Mouse (Mus musculus): Measurements from ENCODE around the gene Kirrel.

Kirrel gene

DNA sequence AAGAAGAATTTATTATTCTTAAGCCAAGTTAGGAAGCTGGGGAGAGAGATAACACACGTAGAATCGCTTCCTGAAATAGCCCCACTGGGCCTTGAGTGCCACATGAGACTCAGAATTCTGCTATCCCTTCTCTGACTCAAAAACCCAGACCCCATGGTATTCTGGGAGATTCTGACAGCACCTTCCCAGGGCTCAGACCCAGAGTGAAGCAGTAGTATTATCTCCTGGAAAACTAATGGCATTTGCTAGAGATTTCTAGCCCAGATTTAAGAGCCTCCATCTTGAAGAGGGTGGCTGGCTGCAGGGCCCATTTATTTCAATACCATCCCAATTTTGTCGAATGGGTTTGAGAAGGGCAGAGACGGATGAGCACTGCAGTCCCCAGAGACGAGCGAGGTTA lies 6.9 kb downstream of the Kirrel start:
- in situ Hi-C loops (cut with MboI, MseI) = no loop called here

GRCm38 (mm10) chr3:87165291-87165881 lies 9.2 kb downstream of the Kirrel start:
- in situ Hi-C loops (cut with MboI, MseI) = no loop called here

GRCm38 (mm10) chr3:87164099-87164815 lies 10.3 kb downstream of the Kirrel start:
- in situ Hi-C loops (cut with MboI, MseI) = no loop called here

GRCm38 (mm10) chr3:87163116-87163515 lies 11.4 kb downstream of the Kirrel start:
- in situ Hi-C loops (cut with MboI, MseI) = no loop called here

DNA sequence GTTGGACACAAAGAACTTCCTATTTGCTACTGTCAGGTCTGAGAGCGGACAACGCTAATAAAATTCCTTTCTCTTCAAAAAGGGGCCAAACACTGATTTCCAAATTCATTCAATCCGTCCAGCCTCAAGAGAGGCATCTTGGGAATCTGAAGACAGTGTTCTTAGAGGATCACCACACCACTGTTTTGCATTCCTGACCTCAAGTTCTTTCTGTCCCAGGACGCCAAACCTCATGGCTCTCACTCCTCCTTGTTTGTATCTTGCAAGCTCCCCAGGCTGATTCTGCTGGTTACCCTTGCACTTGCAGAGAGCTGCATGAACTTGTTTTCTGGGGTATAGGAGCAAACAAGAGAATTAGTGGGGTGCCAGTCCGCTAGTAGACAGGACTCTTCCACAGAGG lies 12.2 kb downstream of the Kirrel start:
- in situ Hi-C loops (cut with MboI, MseI) = no loop called here

DNA sequence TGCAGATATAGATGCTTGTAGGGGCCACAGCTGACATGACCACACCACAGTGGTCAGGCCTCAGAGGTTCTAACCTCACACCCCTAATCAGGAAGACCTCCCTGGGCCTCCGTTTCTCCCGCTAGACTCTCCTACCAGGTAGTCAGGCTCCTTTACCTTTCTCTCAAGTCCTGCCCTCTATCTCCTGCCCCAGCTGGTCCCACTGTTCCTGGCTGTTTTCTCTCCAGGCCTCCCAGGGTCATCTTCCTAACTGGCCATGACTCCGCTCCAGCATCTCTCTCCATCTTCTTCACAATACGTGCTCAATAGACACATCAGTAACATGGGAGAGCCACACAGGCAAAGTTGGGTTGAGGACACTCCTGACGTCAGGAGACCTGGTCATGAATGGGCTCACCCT lies 12.9 kb downstream of the Kirrel start:
- in situ Hi-C loops (cut with MboI, MseI) = no loop called here

- in situ Hi-C loops (cut with MboI, MseI) = no loop called here
These were observed 13.6 kb downstream of the Kirrel start for GRCm38 (mm10) chr3:87160819-87161509.

GRCm38 (mm10) chr3:87159190-87159589 lies 15.4 kb downstream of the Kirrel start:
- in situ Hi-C loops (cut with MboI, MseI) = loop anchor here in 1 of 2 experiments (10.0 kb wide), 1 partner anchor 1066 kb away; no protein-coding TSS in a partner anchor

GRCm38 (mm10) chr3:87157767-87158291 lies 16.7 kb downstream of the Kirrel start:
- in situ Hi-C loops (cut with MboI, MseI) = loop anchor here in 1 of 2 experiments (10.0 kb wide), 1 partner anchor 1067 kb away; no protein-coding TSS in a partner anchor

- in situ Hi-C loops (cut with MboI, MseI) = loop anchor here in 1 of 2 experiments (10.0 kb wide), 1 partner anchor 1068 kb away; no protein-coding TSS in a partner anchor
These were observed 17.2 kb downstream of the Kirrel start for GRCm38 (mm10) chr3:87157297-87157696.

DNA sequence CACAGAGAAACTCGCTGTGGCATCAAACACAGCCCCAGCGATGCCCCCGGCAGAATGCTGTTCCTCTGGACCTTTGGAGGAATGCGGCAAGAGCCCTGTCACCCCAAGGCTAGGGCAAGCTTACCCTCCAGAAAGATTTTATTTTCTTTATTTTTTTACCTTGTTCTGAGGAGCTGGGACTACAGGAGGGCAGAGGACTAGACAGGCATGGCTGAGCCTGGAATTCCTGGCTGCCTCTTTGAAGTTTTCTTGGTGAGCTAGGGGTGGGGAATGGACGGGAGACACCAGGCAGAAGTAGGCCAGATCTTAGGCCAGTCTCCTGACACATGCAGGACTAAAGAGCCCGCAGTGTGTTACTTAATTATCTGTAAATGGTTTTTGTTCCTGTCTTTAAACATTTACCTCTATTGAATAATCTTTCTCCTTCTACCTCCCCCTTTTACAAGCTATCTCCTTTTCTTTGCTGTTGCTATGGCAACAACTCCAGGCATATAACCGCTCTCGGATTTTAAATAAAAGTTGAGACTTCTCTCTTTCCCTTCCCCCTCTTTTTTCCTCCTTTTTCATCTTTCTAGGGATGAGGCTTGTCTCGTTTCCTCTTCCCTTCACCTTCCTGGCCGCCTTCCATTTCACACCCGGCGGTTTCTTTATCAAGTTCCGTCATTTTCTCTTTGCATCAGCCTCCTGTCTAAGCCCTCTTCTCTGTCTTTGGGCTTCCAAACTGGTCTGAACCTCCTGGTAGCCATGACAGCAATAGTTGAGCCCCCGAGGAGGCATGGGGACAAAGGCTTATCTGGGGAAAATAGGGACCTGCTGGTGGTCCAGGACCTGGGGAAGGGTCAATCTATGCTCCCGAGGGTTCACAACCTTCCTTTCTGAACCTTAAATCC lies 19.9 kb downstream of the Kirrel start:
- in situ Hi-C loops (cut with MboI, MseI) = loop anchor here in 1 of 2 experiments (10.0 kb wide), 1 partner anchor 1070 kb away; no protein-coding TSS in a partner anchor

GRCm38 (mm10) chr3:87153038-87153437 lies 21.5 kb downstream of the Kirrel start:
- in situ Hi-C loops (cut with MboI, MseI) = loop anchor here in 1 of 2 experiments (10.0 kb wide), 1 partner anchor 1072 kb away; no protein-coding TSS in a partner anchor

DNA sequence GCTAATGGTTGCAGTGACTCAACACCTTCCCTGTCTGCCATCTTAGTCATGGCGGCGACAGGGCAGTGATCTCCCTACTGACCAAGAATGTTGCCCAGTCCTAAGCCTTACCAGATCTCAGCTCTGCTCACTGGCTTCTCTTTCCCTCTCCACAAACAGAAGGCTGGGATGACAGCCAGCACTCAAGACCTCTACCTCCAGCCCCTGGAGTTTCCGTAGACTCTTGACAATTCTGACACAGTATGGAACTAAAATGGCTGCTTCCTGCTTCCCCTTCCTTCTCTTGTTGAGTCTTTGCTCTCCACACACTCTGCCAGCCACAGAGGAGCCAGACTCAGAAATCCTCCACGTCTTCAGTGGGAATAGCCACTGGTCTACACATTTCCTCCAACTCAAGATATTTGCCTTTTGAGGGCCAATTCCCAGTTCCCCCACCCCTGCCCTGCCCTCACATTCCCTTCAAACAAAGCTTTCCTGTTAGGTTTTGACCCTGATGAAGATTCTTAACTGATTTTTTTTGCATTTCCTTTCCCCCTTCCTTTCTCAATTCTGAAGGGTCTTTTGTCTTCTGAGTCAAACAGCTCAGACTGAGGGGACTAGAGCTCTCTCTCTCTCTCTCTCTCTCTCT lies 22.3 kb downstream of the Kirrel start:
- in situ Hi-C loops (cut with MboI, MseI) = loop anchor here in 1 of 2 experiments (10.0 kb wide), 1 partner anchor 1073 kb away; no protein-coding TSS in a partner anchor

DNA sequence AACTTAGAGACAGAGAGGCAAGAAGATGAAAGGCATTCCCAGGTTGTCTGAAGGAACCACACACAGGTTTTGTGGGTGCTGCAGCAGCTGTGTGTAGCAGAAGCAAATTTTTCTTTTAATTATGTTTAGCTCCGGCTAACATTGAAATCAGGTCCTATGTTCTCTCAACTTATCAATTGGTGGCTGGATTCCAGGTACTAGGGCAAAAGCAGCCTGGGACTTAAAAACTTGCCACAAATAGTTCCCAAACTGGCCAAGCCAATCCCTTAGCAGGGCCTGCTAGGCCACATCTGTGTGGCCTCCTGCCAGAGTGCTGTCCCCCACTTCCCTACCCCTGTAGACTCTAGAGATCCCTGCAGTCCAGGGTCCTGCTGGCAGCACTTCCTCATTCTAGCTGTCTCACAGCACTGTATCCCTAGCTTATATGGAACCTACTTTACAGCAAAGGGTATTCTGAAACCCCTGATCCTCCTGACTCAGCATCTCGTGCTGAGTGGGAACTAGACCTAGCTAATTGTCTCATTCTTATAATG lies 23.2 kb downstream of the Kirrel start:
- in situ Hi-C loops (cut with MboI, MseI) = loop anchor here in 1 of 2 experiments (10.0 kb wide), 1 partner anchor 1073 kb away; no protein-coding TSS in a partner anchor

- in situ Hi-C loops (cut with MboI, MseI) = loop anchor here in 1 of 2 experiments (10.0 kb wide), 1 partner anchor 1074 kb away; no protein-coding TSS in a partner anchor
These were observed 23.8 kb downstream of the Kirrel start for GRCm38 (mm10) chr3:87150689-87151244.

- in situ Hi-C loops (cut with MboI, MseI) = loop anchor here in 1 of 2 experiments (10.0 kb wide), 1 partner anchor 1075 kb away; no protein-coding TSS in a partner anchor
These were observed 24.4 kb downstream of the Kirrel start for GRCm38 (mm10) chr3:87150056-87150688.

DNA sequence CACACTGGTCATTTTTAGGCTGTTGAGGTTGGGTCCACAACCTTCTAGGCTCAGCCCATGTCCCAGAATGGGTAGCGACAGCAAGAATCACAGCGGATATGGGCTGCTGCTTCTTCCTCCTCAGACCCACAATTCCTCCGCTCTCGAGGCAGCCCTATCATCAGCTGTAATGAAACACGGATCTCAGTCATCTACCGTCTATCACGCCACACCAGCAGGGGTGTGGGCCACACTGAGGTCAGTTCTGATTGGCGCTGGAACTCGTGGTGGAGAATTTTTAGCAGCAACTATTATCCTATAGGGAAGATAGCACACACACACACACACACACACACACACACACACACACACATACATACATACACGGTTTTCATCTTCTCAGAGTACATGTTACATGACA lies 25.1 kb downstream of the Kirrel start:
- in situ Hi-C loops (cut with MboI, MseI) = no loop called here

- in situ Hi-C loops (cut with MboI, MseI) = no loop called here
These were observed 29.9 kb downstream of the Kirrel start for GRCm38 (mm10) chr3:87144476-87145240.
